Mouse (Mus musculus) adrenal gland, postnatal 10 days (tissue): ENCODE data around the gene Dpep3. TPM values are rescaled to one million over a fixed set of nuclear protein-coding genes. Genes with fewer than 3 reads are reported as not detected.
"Not testable (repeated sequence)": the region's sequence is repeated elsewhere in the genome, so short reads cannot be mapped to it uniquely, and the experiment has no call there.

Source experiments
- DNase-seq: peaks from one replicate; pipeline ENCODE4 v3.0.0; 2021; ENCODE audit warnings: mixed read lengths
- long read RNA-seq, 2 experiments: library from polyadenylated mRNA; stranded (forward); transcript quantifications; one replicate each; pipeline ENCODE4 v2.0.0; 2021
- total RNA-seq, 2 experiments: library from RNA; stranded (reverse); gene quantifications; 2 replicates each; pipeline ENCODE4 v1.2.3; 2021

Dpep3 gene
- total RNA-seq = not detected
- long read RNA-seq, experiment 1 = 0 reads
- long read RNA-seq, experiment 2 = 0 reads

GRCm38 (mm10) chr8:105979325-105979724 is at the start of gene Dpep3:
TSS of gene Dpep3 (minus strand) at chr8:105979429.
- no peak for DNase-seq

- peak; percentile 83 for DNase-seq
Measured at GRCm38 (mm10) chr8:106022483-106022882, 43.3 kb upstream of the Dpep3 start.

- DNase-seq = no peak
Measured at GRCm38 (mm10) chr8:106018039-106018438, 38.8 kb upstream of the Dpep3 start.

- no peak for DNase-seq
Measured at GRCm38 (mm10) chr8:106017130-106017529, 37.9 kb upstream of the Dpep3 start.

- no peak for DNase-seq
Measured at GRCm38 (mm10) chr8:106016284-106016683, 37.1 kb upstream of the Dpep3 start.

- not testable (repeated sequence) for DNase-seq
Measured at GRCm38 (mm10) chr8:106012203-106012602, 33.0 kb upstream of the Dpep3 start.

- DNase-seq = no peak
Measured at GRCm38 (mm10) chr8:106011643-106011986, 32.4 kb upstream of the Dpep3 start, which contains the start of gene Ddx28. TSS of gene Ddx28 (minus strand) at chr8:106011882.

GRCm38 (mm10) chr8:106010748-106011642 is 31.8 kb upstream of the Dpep3 start:
- DNase-seq = peak; percentile 96

- not testable (repeated sequence) for DNase-seq
Measured at GRCm38 (mm10) chr8:106007891-106008290, 28.7 kb upstream of the Dpep3 start.

GRCm38 (mm10) chr8:106007135-106007534 is 27.9 kb upstream of the Dpep3 start:
- no peak for DNase-seq

GRCm38 (mm10) chr8:106006413-106006812 is 27.2 kb upstream of the Dpep3 start:
- no peak for DNase-seq

GRCm38 (mm10) chr8:106005875-106006274 is 26.6 kb upstream of the Dpep3 start, which contains the start of gene Dpep2nb:
TSS of gene Dpep2nb (minus strand) at chr8:106005975.
- no peak for DNase-seq

GRCm38 (mm10) chr8:106004538-106005207 is 25.4 kb upstream of the Dpep3 start:
- DNase-seq = no peak

- DNase-seq = no peak
Measured at GRCm38 (mm10) chr8:106001908-106002307, 22.7 kb upstream of the Dpep3 start.

- DNase-seq = peak; percentile 52
Measured at GRCm38 (mm10) chr8:105998971-105999370, 19.7 kb upstream of the Dpep3 start.

GRCm38 (mm10) chr8:105996359-105996758 is 17.1 kb upstream of the Dpep3 start:
- no peak for DNase-seq

GRCm38 (mm10) chr8:105993226-105993625 is 14.0 kb upstream of the Dpep3 start:
- DNase-seq = no peak

- no peak for DNase-seq
Measured at GRCm38 (mm10) chr8:105992499-105992898, 13.3 kb upstream of the Dpep3 start.

- no peak for DNase-seq
Measured at GRCm38 (mm10) chr8:105991546-105991945, 12.3 kb upstream of the Dpep3 start.

- peak; percentile 89 for DNase-seq
Measured at GRCm38 (mm10) chr8:105990856-105991387, 11.7 kb upstream of the Dpep3 start, which contains the start of gene Dus2. TSS of gene Dus2 (plus strand) at chr8:105991337.

- DNase-seq = no peak
Measured at GRCm38 (mm10) chr8:105988546-105988945, 9.3 kb upstream of the Dpep3 start.

GRCm38 (mm10) chr8:105983406-105983805 is 4.2 kb upstream of the Dpep3 start:
- DNase-seq = not testable (repeated sequence)

- no peak for DNase-seq
Measured at GRCm38 (mm10) chr8:105981146-105981545, 1.9 kb upstream of the Dpep3 start.
